Mouse (Mus musculus): Measurements from ENCODE around the gene Wdcp. TPM values are rescaled to one million over a fixed set of nuclear protein-coding genes. Genes with fewer than 3 reads are reported as not detected.

The Wdcp gene
- polyA plus RNA-seq, 1 experiment from 2014 or later, result 11.8 TPM

DNA sequence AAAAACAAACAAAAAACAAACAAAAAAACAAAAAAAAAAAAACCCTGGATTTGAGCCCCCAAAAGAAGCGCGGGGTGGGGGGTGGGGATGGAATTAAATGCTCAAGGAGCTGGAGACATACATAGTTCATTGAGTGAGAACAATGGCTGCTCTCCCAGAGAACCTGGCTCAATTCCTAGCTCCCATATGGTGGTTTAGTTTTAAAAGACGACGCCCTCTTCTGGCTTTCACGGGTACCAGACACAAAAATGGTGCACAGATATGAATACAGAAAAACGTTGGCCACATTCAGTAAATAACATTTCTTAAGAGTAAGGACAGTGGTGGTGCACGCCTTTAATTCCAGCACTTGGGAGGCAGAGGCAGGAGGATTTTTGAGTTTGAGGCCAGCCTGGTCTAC is 62.8 kb downstream of the Wdcp start:
- WGBS, result 77% methylated on average over 7 of the region's 7 CpGs
- Histone ChIP-seq H3K27me3 (replicated peaks; ENCODE audit: insufficient read depth, low read length) (no peaks in the 10 kb centered on the region), H3K9ac (replicated peaks; ENCODE audit: low read depth) (no peak overlapping the region), H3K4me3 (ENCODE audit: low read depth, low read length) (no peak overlapping the region), H3K27ac (ENCODE audit: low read length) (no peak overlapping the region), H3K4me2 (replicated peaks; ENCODE audit: low read depth, low read length) (no peak overlapping the region), H3K36me3 (ENCODE audit: insufficient read depth, low read length) (no peaks in the 10 kb centered on the region), H3K9me3 (ENCODE audit: low read length) (no peaks in the 10 kb centered on the region), H3K4me1 (ENCODE audit: insufficient read depth, low read depth, low read length) (no peaks in the 10 kb centered on the region)
- DNase-seq (ENCODE audit: low spot score), result peak; percentile 64
- no peak for ATAC-seq
- peak; percentile 31 for TF ChIP-seq CTCF (IDR thresholded peaks at IDR 0.05)
- TF ChIP-seq EP300 (IDR thresholded peaks at IDR 0.05), result no peak

DNA sequence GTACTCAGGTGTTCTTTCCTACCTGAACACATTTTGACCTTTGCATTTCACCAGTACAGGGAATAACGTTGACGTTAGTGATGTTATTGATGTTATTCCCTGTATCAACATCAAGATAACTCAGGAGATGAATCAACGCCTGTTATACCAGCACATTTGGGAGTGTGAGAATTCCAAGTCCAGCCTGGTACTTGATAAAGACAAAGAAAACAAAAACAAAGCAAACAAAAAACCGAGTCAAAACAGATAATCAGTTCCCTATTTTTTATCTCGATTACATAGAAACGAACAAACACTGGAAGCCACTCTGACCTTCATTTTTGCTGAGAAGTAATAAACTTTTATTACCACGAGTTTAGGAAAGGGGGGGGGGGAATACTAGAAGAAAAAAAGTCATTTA is 63.4 kb downstream of the Wdcp start:
- DNase-seq (ENCODE audit: low spot score) (no peak), ATAC-seq (no peak)
- H3K27me3 ChIP-seq (replicated peaks; ENCODE audit: insufficient read depth, low read length), result no peaks in the 10 kb centered on the region
- TF ChIP-seq CTCF (IDR thresholded peaks at IDR 0.05) (no peak), EP300 (IDR thresholded peaks at IDR 0.05) (no peak)
- no peaks in the 10 kb centered on the region for H3K36me3 ChIP-seq (ENCODE audit: insufficient read depth, low read length)
- WGBS, result 34% methylated on average over 7 of the region's 7 CpGs
- H3K4me1 ChIP-seq (ENCODE audit: insufficient read depth, low read depth, low read length), result no peaks in the 10 kb centered on the region
- H3K9ac ChIP-seq (replicated peaks; ENCODE audit: low read depth), result peak overlapping the region; percentile 79; the same call in 1 of the 2 replicates
- H3K27ac ChIP-seq (ENCODE audit: low read length), result peak overlapping the region; percentile 93
- H3K9me3 ChIP-seq (ENCODE audit: low read length), result no peaks in the 10 kb centered on the region
- peak overlapping the region; percentile 87 for H3K4me2 ChIP-seq (replicated peaks; ENCODE audit: low read depth, low read length)
- H3K4me3 ChIP-seq (ENCODE audit: low read depth, low read length), result peak overlapping the region; percentile 80

DNA sequence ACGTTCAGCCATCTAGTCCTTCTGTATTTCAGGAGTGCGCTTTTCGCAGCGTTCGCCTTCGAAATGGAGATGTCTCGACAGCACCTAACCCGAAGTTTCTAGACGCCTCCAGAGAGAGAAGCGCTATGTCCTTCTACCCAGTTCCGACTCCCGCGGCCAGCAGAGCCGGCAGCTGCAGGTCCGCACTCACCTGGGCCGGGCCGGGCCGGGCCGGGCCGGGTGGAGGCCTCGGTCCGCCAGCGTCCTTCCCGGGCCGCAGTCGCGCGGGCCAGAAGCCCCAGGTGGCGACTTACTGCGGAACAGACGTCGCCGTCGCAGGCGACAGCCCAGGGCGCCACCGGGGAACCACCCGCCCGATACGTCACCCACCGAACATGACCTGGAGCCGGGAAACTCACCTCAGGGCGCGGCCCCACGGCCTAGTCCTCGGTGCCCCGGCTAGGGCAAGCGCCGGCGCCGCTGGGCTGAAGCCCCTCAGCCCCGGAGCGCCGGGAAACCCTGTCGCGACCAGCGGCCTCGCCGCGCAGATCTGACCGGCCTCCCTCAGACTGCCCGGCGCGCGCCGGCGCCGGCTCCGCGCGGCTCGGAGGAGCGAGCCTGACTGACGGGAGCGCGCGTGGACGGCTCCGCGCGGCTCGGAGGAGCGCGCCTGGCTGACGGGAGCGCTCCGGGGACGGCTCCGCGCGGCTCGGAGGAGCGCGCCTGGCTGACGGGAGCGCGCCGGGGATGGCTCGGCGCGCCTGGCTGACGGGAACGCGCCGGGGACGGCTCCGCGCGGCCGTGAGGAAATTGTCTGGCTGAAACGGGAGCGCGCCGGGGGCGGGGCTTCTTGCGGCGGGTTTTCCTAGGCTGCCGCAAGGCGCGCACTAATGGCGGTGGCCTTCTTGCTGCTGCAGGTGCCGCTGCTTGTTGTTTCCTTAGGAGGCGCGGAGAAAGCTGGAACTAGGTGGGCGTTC is 64.1 kb downstream of the Wdcp start, which contains the start of gene Ubxn2a:
Gene Ubxn2a, minus strand, starts transcription at position 755 of the 956 bp plus-strand sequence.
- peak; percentile 96 for ATAC-seq
- peak; percentile 95 for DNase-seq (ENCODE audit: low spot score)
- Histone ChIP-seq H3K9ac (replicated peaks; ENCODE audit: low read depth) (peak within 1 kb of the TSS; percentile 79), H3K4me2 (replicated peaks; ENCODE audit: low read depth, low read length) (peak within 1 kb of the TSS; percentile 87), H3K36me3 (ENCODE audit: insufficient read depth, low read length) (no peaks in the 10 kb centered on the region), H3K4me3 (ENCODE audit: low read depth, low read length) (peak within 1 kb of the TSS; percentile 80), H3K27ac (ENCODE audit: low read length) (peak within 1 kb of the TSS; percentile 93), H3K27me3 (replicated peaks; ENCODE audit: insufficient read depth, low read length) (no peaks in the 10 kb centered on the region), H3K9me3 (ENCODE audit: low read length) (no peaks in the 10 kb centered on the region), H3K4me1 (ENCODE audit: insufficient read depth, low read depth, low read length) (no peaks in the 10 kb centered on the region)
- TF ChIP-seq EP300 (IDR thresholded peaks at IDR 0.05), result no peak
- peak; percentile 48 for TF ChIP-seq CTCF (IDR thresholded peaks at IDR 0.05)
- 1% methylated on average over 121 of the region's 125 CpGs for WGBS

DNA sequence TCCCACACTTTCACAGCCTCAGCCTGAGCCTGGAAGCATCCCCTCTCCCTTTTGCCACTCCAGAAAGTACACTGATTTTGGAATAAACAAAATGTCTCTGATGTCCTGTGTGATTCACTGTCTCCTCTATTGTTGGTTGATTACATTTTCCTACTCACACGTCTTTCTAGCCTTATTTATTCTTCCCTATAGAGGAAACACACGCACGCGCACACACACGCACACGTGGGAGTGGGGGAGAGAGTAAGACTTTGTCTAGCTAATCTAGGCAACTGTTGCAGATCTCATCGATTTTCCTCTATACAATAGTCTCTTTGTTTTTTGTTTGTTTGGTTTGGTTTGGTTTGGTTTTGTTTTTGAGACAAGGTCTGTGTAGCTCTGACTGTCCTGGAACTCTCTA is 65.3 kb downstream of the Wdcp start:
- no peaks in the 10 kb centered on the region for H3K4me1 ChIP-seq (ENCODE audit: insufficient read depth, low read depth, low read length)
- no peak for TF ChIP-seq EP300 (IDR thresholded peaks at IDR 0.05)
- no peak for TF ChIP-seq CTCF (IDR thresholded peaks at IDR 0.05)
- no peak overlapping the region for H3K27ac ChIP-seq (ENCODE audit: low read length)
- no peak overlapping the region for H3K9ac ChIP-seq (replicated peaks; ENCODE audit: low read depth)
- ATAC-seq (no peak), DNase-seq (ENCODE audit: low spot score) (no peak)
- no peaks in the 10 kb centered on the region for H3K9me3 ChIP-seq (ENCODE audit: low read length)
- no peaks in the 10 kb centered on the region for H3K27me3 ChIP-seq (replicated peaks; ENCODE audit: insufficient read depth, low read length)
- H3K4me2 ChIP-seq (replicated peaks; ENCODE audit: low read depth, low read length), result no peak overlapping the region
- no peaks in the 10 kb centered on the region for H3K36me3 ChIP-seq (ENCODE audit: insufficient read depth, low read length)
- WGBS, result 79% methylated on average over 7 of the region's 7 CpGs
- H3K4me3 ChIP-seq (ENCODE audit: low read depth, low read length), result no peak overlapping the region

Other genes starting within 250 kb of the Wdcp start
- gene Fam228a, start 104.9 kb upstream of the Wdcp start, polyA plus RNA-seq (2015; fragmentation: Nextera tagmentation; extraction: Ambion mirVana), result 0.06 and 0.08 TPM in 2 replicates
- 1.1 and 1.3 TPM in 2 replicates for gene Pfn4, start 74.3 kb upstream of the Wdcp start, polyA plus RNA-seq (2015; fragmentation: Nextera tagmentation; extraction: Ambion mirVana)
- 1.1 and 1.2 TPM in 2 replicates for gene Fam228b, start 74.0 kb upstream of the Wdcp start, polyA plus RNA-seq (2015; fragmentation: Nextera tagmentation; extraction: Ambion mirVana)
- 183 and 204 TPM in 2 replicates for gene Sf3b6, start 25.8 kb upstream of the Wdcp start, polyA plus RNA-seq (2015; fragmentation: Nextera tagmentation; extraction: Ambion mirVana)
- gene Fkbp1b, start 1.7 kb upstream of the Wdcp start, polyA plus RNA-seq (2015; fragmentation: Nextera tagmentation; extraction: Ambion mirVana), result 13.7 and 15.3 TPM in 2 replicates
- gene Mfsd2b, start 31.1 kb downstream of the Wdcp start, polyA plus RNA-seq (2015; fragmentation: Nextera tagmentation; extraction: Ambion mirVana), result 2.5 TPM in 2 replicates
- 30.9 and 32.6 TPM in 2 replicates for gene Ubxn2a, start 64.4 kb downstream of the Wdcp start, polyA plus RNA-seq (2015; fragmentation: Nextera tagmentation; extraction: Ambion mirVana)
- 8.2 and 8.8 TPM in 2 replicates for gene Atad2b, start 74.0 kb downstream of the Wdcp start, polyA plus RNA-seq (2015; fragmentation: Nextera tagmentation; extraction: Ambion mirVana)

Data from lung, postnatal 0 days (tissue).